Mouse (Mus musculus) hindbrain, embryonic 15.5 days (tissue): ENCODE measurements around the gene Tmem86a. TPM values are rescaled to one million over a fixed set of nuclear protein-coding genes. Genes with fewer than 3 reads are reported as not detected.

Source experiments
- ATAC-seq: fragments of 200-750 bp; cut with Nextera tagmentation; 2 replicates; pipeline ENCODE4 v1.8.0; 2017; ENCODE audit warnings: low read depth, moderate number of reproducible peaks, moderate TSS enrichment; ENCODE audit not compliant: low FRiP score
- H3K27ac ChIP-seq: fragments of 300-500 bp; sonication (generic); replicated peaks from 2 replicates; pipeline ENCODE4 v1.5.1; 2015; ENCODE audit warnings: mild to moderate bottlenecking, inconsistent platforms
- H3K27me3 ChIP-seq: fragments of 300-500 bp; sonication (generic); 2 replicates; pipeline ENCODE4 v1.6.1; 2015; ENCODE audit warnings: control low read depth, inconsistent platforms
- H3K36me3 ChIP-seq: fragments of 300-500 bp; sonication (generic); 2 replicates; pipeline ENCODE4 v1.6.1; 2015; ENCODE audit warnings: control low read depth, inconsistent platforms
- H3K4me1 ChIP-seq: fragments of 300-500 bp; sonication (generic); replicated peaks from 2 replicates; pipeline ENCODE4 v1.6.1; 2015; ENCODE audit warnings: control low read depth, inconsistent platforms
- H3K4me2 ChIP-seq: fragments of 300-500 bp; sonication (generic); 2 replicates; pipeline ENCODE4 v1.6.1; 2015; ENCODE audit warnings: moderate library complexity, mild to moderate bottlenecking, inconsistent platforms
- H3K4me3 ChIP-seq: fragments of 300-500 bp; sonication (generic); 2 replicates; pipeline ENCODE4 v1.5.1; 2015; ENCODE audit warnings: mild to moderate bottlenecking, inconsistent platforms
- H3K9ac ChIP-seq: fragments of 300-500 bp; sonication (generic); 2 replicates; pipeline ENCODE4 v1.6.1; 2015; ENCODE audit warnings: inconsistent platforms
- H3K9me3 ChIP-seq: fragments of 300-500 bp; sonication (generic); 2 replicates; pipeline ENCODE4 v1.6.1; 2016; ENCODE audit warnings: control low read depth, inconsistent platforms
- WGBS: fragments of 180-500 bp; shearing (Covaris S2); methylation state at CpG from one replicate; pipeline ENCODE4 v1.1.7; 2015; 5-methylcytosine and 5-hydroxymethylcytosine counted together
- polyA plus RNA-seq: library from polyadenylated mRNA; unstranded; fragments of >200 nt; fragmentation: Nextera tagmentation; extraction: Ambion mirVana; gene quantifications from 2 replicates; pipeline ENCODE4 v1.2.1, GENCODE M21; 2015

Gene Tmem86a
- 25.8 and 25.9 TPM in 2 replicates for polyA plus RNA-seq

GRCm38 (mm10) chr7:47050366-47050765 lies at the start of gene Tmem86a:
TSS of gene Tmem86a (plus strand) at chr7:47050601.
- no peaks in the 10 kb centered on the region for H3K27me3 ChIP-seq
- 0% methylated on average over 33 of the region's 33 CpGs for WGBS
- peaks cover 22% of the 10 kb centered on the region for H3K4me1 ChIP-seq
- H3K4me3 ChIP-seq, result peak within 1 kb of the TSS; percentile 92
- peak within 1 kb of the TSS; percentile 93 for H3K9ac ChIP-seq
- ATAC-seq, result peak; percentile 99
- H3K4me2 ChIP-seq, result peak within 1 kb of the TSS; percentile 82
- H3K9me3 ChIP-seq, result no peaks in the 10 kb centered on the region
- H3K27ac ChIP-seq, result peak within 1 kb of the TSS; percentile 90
- no peaks in the 10 kb centered on the region for H3K36me3 ChIP-seq

DNA sequence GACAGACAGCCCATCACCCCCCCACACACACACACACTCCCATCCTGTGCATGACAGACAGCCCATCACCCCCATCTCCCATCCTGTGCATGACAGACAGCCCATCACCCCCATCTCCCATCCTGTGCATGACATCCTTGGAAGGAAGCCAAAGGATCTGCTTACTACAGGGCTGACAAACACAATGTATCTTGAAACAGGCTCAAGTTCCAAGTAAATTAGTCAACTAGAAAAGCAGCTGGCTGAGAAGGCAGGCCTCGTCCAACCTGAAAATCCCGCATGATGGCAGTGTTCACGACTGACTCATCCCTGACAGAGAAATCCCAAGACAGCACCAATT lies 49.8 kb upstream of the Tmem86a start:
- Histone ChIP-seq H3K36me3 (peaks cover 31% of the 10 kb centered on the region), H3K4me1 (peaks cover 48% of the 10 kb centered on the region), H3K27ac (no peak overlapping the region), H3K4me2 (no peak overlapping the region), H3K27me3 (no peaks in the 10 kb centered on the region), H3K9ac (no peak overlapping the region), H3K9me3 (no peaks in the 10 kb centered on the region), H3K4me3 (no peak overlapping the region)
- no peak for ATAC-seq
- 36% methylated on average over 3 of the region's 3 CpGs for WGBS

GRCm38 (mm10) chr7:47001125-47001899 lies 49.1 kb upstream of the Tmem86a start:
- no peak overlapping the region for H3K4me2 ChIP-seq
- 78% methylated on average over 5 of the region's 5 CpGs for WGBS
- ATAC-seq, result no peak
- no peaks in the 10 kb centered on the region for H3K9me3 ChIP-seq
- no peaks in the 10 kb centered on the region for H3K27me3 ChIP-seq
- H3K36me3 ChIP-seq, result peaks cover 27% of the 10 kb centered on the region
- no peak overlapping the region for H3K9ac ChIP-seq
- H3K4me1 ChIP-seq, result peaks cover 54% of the 10 kb centered on the region
- no peak overlapping the region for H3K4me3 ChIP-seq
- H3K27ac ChIP-seq, result no peak overlapping the region

DNA sequence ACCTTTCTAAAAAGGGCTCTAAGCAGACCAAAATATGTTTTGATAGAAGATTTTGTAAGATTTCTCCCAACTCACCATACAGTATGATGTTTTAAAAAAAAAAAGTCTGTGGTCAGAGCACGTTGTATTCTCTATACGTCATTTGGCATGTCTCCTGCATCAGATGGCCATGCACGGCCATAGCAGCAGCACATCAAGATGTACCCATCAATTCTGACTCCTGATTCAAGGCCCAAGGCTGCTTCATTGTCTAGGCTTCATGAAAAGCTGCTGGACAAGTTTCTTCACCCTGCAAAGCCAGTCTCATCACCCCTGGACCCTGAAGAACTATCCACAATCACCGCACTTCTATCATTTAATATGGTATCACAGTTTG lies 48.5 kb upstream of the Tmem86a start:
- H3K4me3 ChIP-seq, result no peak overlapping the region
- H3K4me2 ChIP-seq, result no peak overlapping the region
- 59% methylated on average over 4 of the region's 4 CpGs for WGBS
- H3K9me3 ChIP-seq, result no peaks in the 10 kb centered on the region
- H3K36me3 ChIP-seq, result peaks cover 22% of the 10 kb centered on the region
- peaks cover 59% of the 10 kb centered on the region for H3K4me1 ChIP-seq
- ATAC-seq, result no peak
- no peak overlapping the region for H3K9ac ChIP-seq
- no peak overlapping the region for H3K27ac ChIP-seq
- no peaks in the 10 kb centered on the region for H3K27me3 ChIP-seq

DNA sequence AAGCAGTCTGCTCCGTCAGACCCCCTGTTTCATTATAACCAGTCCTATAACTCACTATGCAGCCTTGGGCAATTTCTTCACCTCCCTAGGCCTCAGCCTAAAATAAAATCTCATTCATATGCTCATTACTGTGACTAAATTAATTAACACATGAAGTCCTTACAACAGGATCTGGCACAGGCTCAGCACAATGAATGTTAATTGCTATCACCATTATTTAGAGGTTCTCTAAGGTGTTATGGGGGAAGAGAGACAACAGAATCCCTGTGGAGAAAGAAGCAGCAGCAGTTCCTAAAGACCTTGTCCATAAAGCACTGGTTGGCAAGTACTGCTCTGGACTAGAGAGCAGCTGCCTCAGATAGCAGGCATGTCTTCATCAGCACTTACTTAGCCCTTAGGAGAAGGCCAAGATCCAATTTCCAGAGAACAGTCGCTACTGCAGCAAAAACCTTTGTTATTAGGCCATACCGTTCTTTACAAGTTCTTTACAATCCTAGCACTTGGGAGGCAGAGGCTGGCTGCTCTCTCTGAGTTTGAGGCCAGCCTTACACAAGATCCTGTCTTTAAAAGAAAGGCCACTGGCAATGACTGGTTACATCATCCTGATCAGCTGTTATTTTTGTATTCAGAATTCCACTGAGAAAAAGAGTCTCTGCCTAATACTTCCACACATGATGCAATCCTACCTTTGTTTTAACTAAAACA lies 46.8 kb upstream of the Tmem86a start:
- no peak overlapping the region for H3K4me3 ChIP-seq

DNA sequence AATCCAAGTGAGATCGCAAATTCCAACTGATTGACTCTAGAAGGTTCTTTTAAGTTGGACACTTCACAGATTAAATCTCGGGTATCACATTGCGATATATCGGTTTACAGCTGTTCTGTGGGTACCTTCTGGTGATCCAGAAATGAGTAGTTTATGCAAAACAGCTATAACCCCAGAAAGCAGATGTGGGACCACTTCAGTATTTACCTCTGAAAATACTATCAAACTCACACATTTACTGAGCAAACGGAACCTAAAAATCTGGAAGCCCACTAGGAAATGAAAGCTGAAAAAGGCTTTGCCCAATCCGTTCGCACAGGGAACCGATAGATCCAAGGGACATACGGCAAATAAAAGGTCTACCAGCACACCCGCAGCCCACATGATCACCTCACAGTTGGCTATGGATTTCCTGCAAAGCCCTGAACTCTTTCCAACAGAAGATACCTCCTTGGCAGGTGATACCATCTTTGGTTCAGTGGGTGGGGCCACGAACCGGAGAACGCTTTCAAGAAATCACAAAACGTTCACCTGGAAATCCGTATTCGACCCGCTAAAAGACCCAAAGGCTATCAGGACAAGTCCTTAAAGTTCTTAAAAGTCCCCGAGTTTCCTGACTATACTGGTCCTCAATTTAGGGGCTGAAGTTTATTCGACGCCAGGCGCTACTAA lies 43.2 kb upstream of the Tmem86a start:
- peak overlapping the region; percentile 92 for H3K27ac ChIP-seq
- 25% methylated on average over 21 of the region's 21 CpGs for WGBS
- H3K4me1 ChIP-seq, result peaks cover 62% of the 10 kb centered on the region

More for the DNA sequence above, 46.8 kb upstream of the Tmem86a start:
- no peak for ATAC-seq
- Histone ChIP-seq H3K9me3 (no peaks in the 10 kb centered on the region), H3K4me1 (peaks cover 67% of the 10 kb centered on the region), H3K27ac (no peak overlapping the region), H3K4me2 (no peak overlapping the region), H3K36me3 (peaks cover 7% of the 10 kb centered on the region), H3K27me3 (no peaks in the 10 kb centered on the region), H3K9ac (no peak overlapping the region)
- 19% methylated on average over 3 of the region's 3 CpGs for WGBS

DNA sequence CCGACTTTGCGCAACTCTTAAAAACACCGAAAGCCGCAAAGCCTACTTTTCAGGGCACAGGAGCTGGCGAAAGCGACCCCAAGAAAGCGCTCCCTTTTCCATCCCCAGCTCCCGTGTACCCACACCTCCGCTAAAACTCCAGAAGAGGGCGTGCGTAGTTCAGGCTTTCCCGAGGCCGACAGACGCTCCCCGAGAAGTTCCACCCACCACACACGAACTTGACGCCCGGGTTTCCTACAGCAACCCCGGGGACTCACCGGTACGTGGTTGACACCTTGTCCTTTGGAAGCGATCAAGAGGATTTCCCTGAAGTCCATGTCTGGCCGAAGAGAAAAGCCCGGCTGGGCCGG lies 42.6 kb upstream of the Tmem86a start:
- WGBS, result under 1% methylated on average over 25 of the region's 25 CpGs
- peak; percentile 66 for ATAC-seq
- H3K9ac ChIP-seq, result peak overlapping the region; percentile 77

More for the DNA sequence above, 43.2 kb upstream of the Tmem86a start:
- H3K27me3 ChIP-seq, result no peaks in the 10 kb centered on the region
- H3K36me3 ChIP-seq, result no peaks in the 10 kb centered on the region
- no peaks in the 10 kb centered on the region for H3K9me3 ChIP-seq
- H3K9ac ChIP-seq, result peak overlapping the region; percentile 77
- H3K4me3 ChIP-seq, result peak overlapping the region; percentile 94
- no peak; the same call in 1 of the 2 replicates for ATAC-seq
- peak overlapping the region; percentile 95 for H3K4me2 ChIP-seq

GRCm38 (mm10) chr7:47008168-47008993 lies 42.0 kb upstream of the Tmem86a start, which contains the start of gene Spty2d1:
TSS of gene Spty2d1 (minus strand) at chr7:47008411.
- Histone ChIP-seq H3K9ac (peak within 1 kb of the TSS; percentile 77), H3K4me3 (peak within 1 kb of the TSS; percentile 94), H3K27me3 (no peaks in the 10 kb centered on the region), H3K4me2 (peak within 1 kb of the TSS; percentile 95), H3K9me3 (no peaks in the 10 kb centered on the region), H3K4me1 (peaks cover 51% of the 10 kb centered on the region), H3K27ac (peak within 1 kb of the TSS; percentile 92), H3K36me3 (no peaks in the 10 kb centered on the region)
- 1% methylated on average over 57 of the region's 57 CpGs for WGBS
- ATAC-seq, result peak; percentile 97

More for the DNA sequence above, 42.6 kb upstream of the Tmem86a start:
- Histone ChIP-seq H3K9me3 (no peaks in the 10 kb centered on the region), H3K4me2 (peak overlapping the region; percentile 95), H3K4me1 (peaks cover 57% of the 10 kb centered on the region), H3K4me3 (peak overlapping the region; percentile 94), H3K36me3 (no peaks in the 10 kb centered on the region), H3K27me3 (no peaks in the 10 kb centered on the region), H3K27ac (peak overlapping the region; percentile 92)

- H3K9me3 ChIP-seq, result no peaks in the 10 kb centered on the region
- H3K4me1 ChIP-seq, result peaks cover 22% of the 10 kb centered on the region
- ATAC-seq, result no peak
- no peaks in the 10 kb centered on the region for H3K36me3 ChIP-seq
- no peaks in the 10 kb centered on the region for H3K27me3 ChIP-seq
- no peak overlapping the region for H3K9ac ChIP-seq
- WGBS, result 43% methylated on average over 9 of the region's 9 CpGs
- no peak overlapping the region for H3K4me3 ChIP-seq
- no peak overlapping the region for H3K4me2 ChIP-seq
- no peak overlapping the region for H3K27ac ChIP-seq
These were observed 37.2 kb upstream of the Tmem86a start for GRCm38 (mm10) chr7:47013131-47013767.

- Histone ChIP-seq H3K4me3 (no peak overlapping the region), H3K27ac (peak overlapping the region; percentile 25; the same call in 1 of the 2 replicates), H3K4me2 (no peak overlapping the region), H3K27me3 (no peaks in the 10 kb centered on the region), H3K4me1 (peaks cover 13% of the 10 kb centered on the region), H3K36me3 (no peaks in the 10 kb centered on the region), H3K9me3 (no peaks in the 10 kb centered on the region), H3K9ac (no peak overlapping the region)
- 53% methylated on average over 11 of the region's 11 CpGs for WGBS
- no peak for ATAC-seq
These were observed 35.6 kb upstream of the Tmem86a start for GRCm38 (mm10) chr7:47014564-47015389.
